In the genomic region with DNA sequence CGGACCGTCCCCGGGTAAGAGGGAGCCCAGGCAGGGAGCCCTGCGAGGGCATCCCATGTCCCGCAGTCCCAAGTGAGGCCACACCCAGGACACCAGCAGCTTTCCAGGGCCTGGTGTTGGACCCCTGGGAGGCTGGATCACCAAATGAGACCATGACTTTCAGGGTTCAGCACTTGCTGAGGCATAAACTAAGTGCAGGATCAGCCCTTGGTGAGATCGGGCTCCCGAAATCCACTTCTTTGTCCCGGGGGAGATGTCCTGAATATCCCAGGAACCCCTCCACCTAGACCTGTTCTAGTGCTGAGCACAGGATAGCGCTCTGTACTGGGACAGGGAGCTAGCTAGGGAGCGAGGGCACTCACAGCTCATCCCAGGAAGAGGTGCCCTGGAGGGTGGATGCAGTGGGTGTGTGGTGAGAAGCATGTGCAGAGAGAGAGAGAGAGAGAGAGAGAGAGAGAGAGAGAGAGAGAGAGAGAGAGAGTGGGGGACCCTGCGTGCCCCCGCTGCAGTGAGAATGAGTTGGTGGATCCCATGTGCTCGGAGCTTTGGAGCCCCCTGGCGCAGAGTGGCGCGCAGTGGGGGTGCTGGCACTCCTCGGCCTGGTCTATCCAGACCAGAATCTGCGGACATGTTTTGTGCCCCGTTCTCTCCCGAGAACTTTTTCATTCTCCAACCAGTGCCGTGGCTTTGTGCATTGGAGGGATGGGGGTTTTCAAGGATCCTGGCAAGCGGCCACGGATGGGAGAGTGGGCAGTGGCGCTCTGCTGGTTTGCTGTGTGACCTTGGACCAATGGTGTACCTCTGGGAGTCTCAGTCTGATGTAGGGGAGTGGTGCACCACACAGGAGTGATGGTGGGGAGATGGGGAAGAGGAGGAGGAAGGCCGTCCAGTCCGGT, we compare ENCODE assay signal across 9 mouse cellular contexts.
DNase-seq lines count a peak whose midpoint lies in the region; ATAC-seq and TF ChIP-seq lines count a peak whose summit lies in the region.
"Had no signal": no experiment of that assay in that cellular context is flagged by ENCODE, and none has a peak within 500 bp of the region (broad histone marks: within the 10 kb centered on the region; RNA-seq: fewer than 3 reads in every experiment).

No protein-coding gene starts in this region.

- TF ChIP-seq POLR2A in cerebellum, adult 2 months (IDR thresholded peaks at IDR 0.05; ENCODE audit: borderline replicate concordance, insufficient read depth, low read length): no peak

- peaks cover 61% of the 10 kb centered on the region for H3K4me1 ChIP-seq in kidney, embryonic 15.5 days
- peaks cover 68% of the 10 kb centered on the region for H3K4me1 ChIP-seq in cerebellum, adult 2 months (ENCODE audit: control insufficient read depth, insufficient read depth, low read length)
- H3K4me1 ChIP-seq in hindbrain, embryonic 10.5 days (replicated peaks): peaks cover 85% of the 10 kb centered on the region
- peaks cover 28% of the 10 kb centered on the region for H3K4me1 ChIP-seq in midbrain, embryonic 14.5 days (ENCODE audit: control insufficient read depth, insufficient read depth, low read length)

- ATAC-seq in kidney, embryonic 15.5 days (replicated peaks; ENCODE audit: low FRiP score): peak; percentile 60
- ATAC-seq in midbrain, embryonic 14.5 days (ENCODE audit: low FRiP score, low TSS enrichment): 0 out of 2 replicates have a peak, but pooled peaks have one; percentile 2

- 9% methylated on average over 26 of the region's 26 CpGs for WGBS in kidney, embryonic 15.5 days
- 3% methylated on average over 26 of the region's 26 CpGs for WGBS in cerebellum, adult 2 months
- 7% methylated on average over 26 of the region's 26 CpGs for WGBS in hindbrain, embryonic 10.5 days
- 4% methylated on average over 26 of the region's 26 CpGs for WGBS in midbrain, embryonic 14.5 days

- peak overlapping the region; percentile 98 for H3K4me2 ChIP-seq in kidney, embryonic 15.5 days
- peak overlapping the region; percentile 74 for H3K4me2 ChIP-seq in midbrain, embryonic 14.5 days (ENCODE audit: low read length)

- no peaks in the 10 kb centered on the region for H3K36me3 ChIP-seq in kidney, embryonic 15.5 days
- no peaks in the 10 kb centered on the region for H3K36me3 ChIP-seq in hindbrain, embryonic 10.5 days
- H3K36me3 ChIP-seq in midbrain, embryonic 14.5 days (ENCODE audit: control insufficient read depth, insufficient read depth, low read length): no peaks in the 10 kb centered on the region

- peak overlapping the region; percentile 79 for H3K27ac ChIP-seq in kidney, embryonic 15.5 days
- peak overlapping the region; percentile 98 for H3K27ac ChIP-seq in cerebellum, adult 2 months (ENCODE audit: insufficient read depth, low read length)
- peak overlapping the region; percentile 94 for H3K27ac ChIP-seq in hindbrain, embryonic 10.5 days
- no peak overlapping the region for H3K27ac ChIP-seq in midbrain, embryonic 14.5 days (replicated peaks; ENCODE audit: low read depth, low read length)

- 0 out of 2 replicates have a peak, but pooled peaks have one; percentile 7 for TF ChIP-seq CTCF in cerebellum, adult 2 months (IDR thresholded peaks at IDR 0.05; ENCODE audit: borderline replicate concordance, insufficient read depth, low read depth, low read length)

- H3K27me3 ChIP-seq in kidney, embryonic 15.5 days: peaks cover 41% of the 10 kb centered on the region
- H3K27me3 ChIP-seq in cerebellum, adult 2 months (ENCODE audit: control insufficient read depth, insufficient read depth, low read length): no peaks in the 10 kb centered on the region
- H3K27me3 ChIP-seq in hindbrain, embryonic 10.5 days (ENCODE audit: insufficient read depth, poor library complexity, severe bottlenecking): peaks cover 80% of the 10 kb centered on the region
- peaks cover 18% of the 10 kb centered on the region; the same call in 1 of the 2 replicates for H3K27me3 ChIP-seq in midbrain, embryonic 14.5 days (ENCODE audit: control insufficient read depth, insufficient read depth, low read length)
- H3K27me3 ChIP-seq: Patski had no signal

- H3K9me3 ChIP-seq in kidney, embryonic 15.5 days (replicated peaks): no peaks in the 10 kb centered on the region
- no peaks in the 10 kb centered on the region for H3K9me3 ChIP-seq in hindbrain, embryonic 10.5 days
- no peaks in the 10 kb centered on the region for H3K9me3 ChIP-seq in midbrain, embryonic 14.5 days (ENCODE audit: control insufficient read depth, low read length)

- H3K9ac ChIP-seq in kidney, embryonic 15.5 days: peak overlapping the region; percentile 69
- peak overlapping the region; percentile 62 for H3K9ac ChIP-seq in midbrain, embryonic 14.5 days (replicated peaks; ENCODE audit: low read length)

- H3K4me3 ChIP-seq in kidney, embryonic 15.5 days (replicated peaks): peak overlapping the region; percentile 57
- peak overlapping the region; percentile 95 for H3K4me3 ChIP-seq in cerebellum, adult 2 months (replicated peaks; ENCODE audit: insufficient read depth, low read depth, low read length)
- H3K4me3 ChIP-seq in hindbrain, embryonic 10.5 days: peak overlapping the region; percentile 73
- peak overlapping the region; percentile 53 for H3K4me3 ChIP-seq in midbrain, embryonic 14.5 days (replicated peaks; ENCODE audit: low read depth, low read length)

- DNase-seq in kidney, adult 11 months: no peak
- DNase-seq in cerebellum, adult 2 months: peak; percentile 75
- peak; percentile 49 for DNase-seq in hindbrain, embryonic 10.5 days (ENCODE audit: low spot score)
- DNase-seq in midbrain, embryonic 14.5 days: peak; percentile 60
- no peak for DNase-seq in layer of hippocampus, postnatal 10 days (ENCODE audit: low spot score in 2 of 2)
- DNase-seq in kidney, postnatal 14 days: no peak
- DNase-seq in adrenal gland, postnatal 14 days: no peak

Comparison
In these comparisons a context has a peak if more than half of its experiments do, and no peak if none do; other contexts are left out.
1. DNase-seq: peak in cerebellum, adult 2 months (2 of 2), hindbrain, embryonic 10.5 days (single experiment) and midbrain, embryonic 14.5 days (single experiment); none in kidney, adult 11 months (single experiment), layer of hippocampus, postnatal 10 days (0 of 2), kidney, postnatal 14 days (single experiment) and adrenal gland, postnatal 14 days (single experiment).
2. Peak in every context shown above with its lines, with median percentiles within 50 percentile points of each other: H3K4me3 ChIP-seq.